Mouse (Mus musculus): ENCODE results near the gene Ccdc124. TPM values are rescaled to one million over a fixed set of nuclear protein-coding genes. Genes with fewer than 3 reads are reported as not detected.
"Not testable (repeated sequence)": the region's sequence is repeated elsewhere in the genome, so short reads cannot be mapped to it uniquely, and the experiment has no call there.

The Ccdc124 gene
- total RNA-seq, 2 experiments from 2014 or later: 46.6 to 47.7 TPM

DNA sequence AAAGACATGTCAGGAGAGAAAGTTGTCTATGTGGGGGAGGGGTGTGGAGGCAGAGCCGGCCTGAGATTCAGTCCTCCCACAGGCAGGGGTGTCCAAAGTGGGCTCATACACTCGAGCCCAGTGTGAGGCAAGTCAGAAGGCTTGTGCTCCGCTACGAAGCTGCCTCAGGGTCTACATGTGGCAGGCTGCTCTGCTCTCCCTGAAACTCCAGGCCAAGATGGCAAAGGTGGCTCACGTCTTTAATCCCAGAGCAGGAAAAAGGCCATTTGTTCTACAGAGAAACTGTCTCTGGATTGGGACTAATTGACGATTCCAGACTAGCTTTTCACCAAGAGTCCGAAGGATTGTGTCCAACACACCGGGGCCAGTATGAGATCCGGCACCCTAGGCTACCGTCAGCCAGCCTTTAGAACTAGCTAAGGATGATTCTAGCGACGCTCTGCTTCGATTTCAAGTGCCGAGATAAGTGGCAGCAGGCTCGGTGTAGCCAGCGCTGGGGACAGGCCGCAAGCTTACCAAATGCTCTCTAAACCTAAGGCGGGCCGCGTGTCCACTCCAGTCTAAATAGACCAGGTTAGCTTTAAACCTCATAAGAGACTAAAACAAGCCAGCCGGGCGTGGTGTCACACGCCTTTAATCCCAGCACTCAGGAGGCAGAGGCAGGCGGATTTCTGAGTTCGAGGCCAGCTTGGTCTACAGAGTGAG lies 22.7 kb upstream of the Ccdc124 start:
- no peak for DNase-seq (ENCODE audit: low spot score)
- intact Hi-C loops (cut with DNase I): loop anchor here (10.0 kb wide), 1 partner anchor 578 kb away; no protein-coding TSS in a partner anchor

DNA sequence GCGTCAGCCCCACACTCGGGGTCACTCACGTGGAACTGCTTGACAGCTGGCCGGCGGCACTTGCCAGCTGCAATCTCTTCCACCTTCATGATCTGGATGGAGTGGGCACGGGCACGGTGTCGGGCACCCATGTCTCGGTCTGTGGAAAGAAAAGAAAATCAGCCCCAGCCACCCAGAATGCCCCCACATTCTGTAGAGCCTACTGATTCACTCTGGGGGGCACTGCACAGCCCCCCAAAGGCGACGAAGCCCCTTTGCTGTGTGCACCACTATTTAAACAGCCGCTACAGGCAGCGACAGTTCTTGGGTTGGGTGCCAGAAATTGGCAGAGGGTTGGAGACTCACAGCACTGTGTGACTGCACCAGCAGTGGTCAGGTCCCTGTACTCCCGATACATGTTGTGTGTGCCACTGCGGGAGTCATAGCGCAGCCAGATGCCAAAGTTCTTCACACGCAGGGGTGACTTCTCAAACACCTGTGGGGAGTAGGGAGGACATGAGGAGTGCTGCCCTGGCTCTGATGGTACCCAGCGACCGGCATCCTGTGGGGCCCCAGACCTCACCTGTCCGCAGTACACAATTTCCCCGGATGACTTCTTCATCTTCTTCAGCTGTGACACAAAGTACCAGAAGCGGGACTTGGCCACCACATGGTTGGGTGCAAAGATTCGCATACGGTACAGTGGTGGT lies 22.0 kb upstream of the Ccdc124 start:
- intact Hi-C loops (cut with DNase I): loop anchor here (2.0 to 10.0 kb wide), 2 partner anchors 51 to 579 kb away; no protein-coding TSS in a partner anchor
- not testable (repeated sequence) for DNase-seq (ENCODE audit: low spot score)

DNA sequence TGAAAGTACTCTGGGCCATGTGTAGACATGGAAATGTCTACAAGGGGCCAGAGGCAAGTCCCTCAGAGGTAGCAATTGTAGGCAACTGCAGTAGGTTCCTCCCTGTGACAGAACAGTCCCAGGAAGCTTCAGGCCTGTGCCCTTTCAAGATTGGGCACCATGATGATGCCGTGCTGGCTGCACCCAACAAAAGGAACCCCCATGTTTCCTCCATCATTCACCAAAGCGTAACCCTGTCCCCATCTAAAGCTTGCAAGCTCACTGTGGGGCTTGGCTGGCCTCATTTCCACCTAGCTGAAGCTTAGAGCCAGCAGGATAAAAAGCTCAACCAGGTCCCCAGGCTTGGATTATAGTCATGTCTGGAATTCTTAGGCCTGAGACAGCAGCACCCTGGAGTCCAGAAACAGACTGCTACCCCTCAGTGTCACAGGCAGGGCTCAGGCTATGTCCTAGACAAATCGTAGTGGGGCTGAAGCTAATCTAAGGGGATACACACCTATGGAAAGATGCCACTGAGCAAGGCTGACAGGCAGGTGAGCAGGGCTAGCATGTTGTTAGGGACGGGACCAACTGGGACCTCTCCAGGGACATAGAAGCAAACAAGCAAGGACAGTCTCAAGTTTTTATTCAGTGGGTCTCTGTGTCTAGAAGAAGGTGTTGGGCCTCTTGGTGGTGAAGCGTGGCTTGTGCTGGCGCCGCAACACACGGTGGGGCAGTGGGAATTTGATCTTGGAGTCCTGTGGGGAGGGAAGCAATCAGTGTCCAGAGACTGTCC lies 21.2 kb upstream of the Ccdc124 start:
- DNase-seq (ENCODE audit: low spot score): no peak
- intact Hi-C loops (cut with DNase I): loop anchor here (2.0 to 10.0 kb wide), 2 partner anchors 50 to 580 kb away; no protein-coding TSS in a partner anchor

DNA sequence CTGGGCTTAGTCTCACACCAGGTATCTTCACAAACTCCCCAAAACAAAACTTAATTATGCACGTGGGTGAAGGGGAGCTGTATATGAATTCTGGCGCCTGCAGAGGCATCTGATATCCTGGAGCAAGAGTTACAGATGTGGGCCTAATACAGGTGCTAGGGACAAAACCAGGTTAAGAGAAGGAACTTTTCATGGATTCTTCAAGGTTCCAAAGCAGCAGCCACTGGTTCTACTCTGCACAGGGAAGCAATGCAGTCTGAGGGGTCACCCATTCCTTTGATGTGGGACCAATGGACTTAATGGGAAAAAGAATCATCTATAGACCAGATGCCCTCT lies 20.6 kb upstream of the Ccdc124 start:
- DNase-seq (ENCODE audit: low spot score): no peak
- intact Hi-C loops (cut with DNase I): loop anchor here (2.0 to 10.0 kb wide), 2 partner anchors 50 to 580 kb away; no protein-coding TSS in a partner anchor

DNA sequence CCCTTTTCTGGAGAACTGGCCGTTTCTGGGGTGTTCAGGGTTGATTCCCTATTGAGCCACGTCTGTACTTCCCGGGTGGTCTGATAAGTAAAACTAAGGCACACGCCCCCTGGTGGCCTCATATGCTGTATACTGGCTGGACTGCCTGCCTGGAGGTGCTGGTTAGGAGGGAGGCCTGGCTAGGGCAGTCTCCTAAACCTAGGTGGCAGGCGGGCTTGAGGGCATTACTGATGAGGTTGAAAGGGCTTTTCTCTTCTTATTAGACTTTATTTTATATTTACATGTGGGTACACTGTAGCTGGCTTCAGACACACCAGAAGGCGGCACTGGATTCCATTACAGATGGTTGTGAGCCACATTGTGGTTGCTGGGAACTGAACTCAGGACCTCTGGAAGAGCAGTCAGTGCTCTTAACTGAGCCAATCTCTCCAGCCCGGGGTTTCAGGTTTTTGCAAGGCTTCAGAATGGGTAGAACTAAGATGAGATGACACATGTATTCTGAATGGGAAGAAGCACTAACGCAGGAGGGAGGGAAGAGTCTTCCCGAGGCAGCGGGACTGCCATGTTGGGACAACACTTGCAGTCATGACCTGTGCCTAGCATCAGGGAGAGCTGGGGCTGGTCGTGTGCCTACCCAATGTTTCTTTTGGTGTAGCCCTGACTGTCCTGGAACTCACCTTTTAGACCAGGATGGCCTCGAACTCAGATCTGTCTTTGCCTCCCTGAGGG lies 20.1 kb upstream of the Ccdc124 start:
- intact Hi-C loops (cut with DNase I): loop anchor here (1.0 to 10.0 kb wide), 3 partner anchors 21 to 581 kb away; partner anchors contain the start of gene Ccdc124

DNA sequence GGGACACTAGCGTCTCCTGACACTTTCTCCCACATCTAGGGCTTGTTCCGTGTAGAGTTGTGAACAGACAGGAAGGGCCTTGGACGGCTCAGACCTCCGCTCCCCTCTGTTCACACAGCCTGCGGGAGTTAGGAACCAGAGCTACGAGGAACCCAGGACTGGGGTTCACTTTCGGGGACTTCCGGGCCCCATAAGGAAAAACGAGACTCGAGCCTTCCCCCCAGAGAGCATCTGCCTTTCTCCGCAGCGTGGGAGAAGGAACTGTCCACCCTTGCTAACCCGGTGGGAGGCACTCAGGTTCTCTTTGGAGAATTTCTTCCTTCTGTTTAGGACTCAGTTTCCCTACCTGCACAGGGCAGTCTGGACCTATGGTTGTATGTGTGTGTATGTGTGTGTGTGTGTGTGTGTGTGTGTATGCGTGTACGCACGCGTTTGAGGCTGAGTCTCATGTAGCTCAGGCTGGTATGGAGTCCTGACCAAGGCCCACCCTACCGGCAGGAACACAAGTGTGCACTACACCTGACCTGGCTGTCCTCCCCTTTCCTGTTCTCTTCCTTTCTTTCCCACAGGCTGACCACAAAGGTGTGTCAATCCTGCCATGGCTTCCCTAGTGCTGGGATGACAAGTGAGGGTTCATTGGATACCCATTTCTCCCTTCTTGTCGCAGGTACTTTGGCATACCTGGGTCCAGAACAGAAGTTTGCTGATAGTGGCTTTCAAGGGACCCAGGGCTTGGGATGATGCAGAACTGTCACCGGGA lies 19.3 kb upstream of the Ccdc124 start:
- intact Hi-C loops (cut with DNase I): loop anchor here (1.0 to 10.0 kb wide), 2 partner anchors 20 to 582 kb away; partner anchors contain the start of gene Ccdc124
- no peak for DNase-seq (ENCODE audit: low spot score)

More for the DNA sequence above, 20.1 kb upstream of the Ccdc124 start:
- no peak for DNase-seq (ENCODE audit: low spot score)

DNA sequence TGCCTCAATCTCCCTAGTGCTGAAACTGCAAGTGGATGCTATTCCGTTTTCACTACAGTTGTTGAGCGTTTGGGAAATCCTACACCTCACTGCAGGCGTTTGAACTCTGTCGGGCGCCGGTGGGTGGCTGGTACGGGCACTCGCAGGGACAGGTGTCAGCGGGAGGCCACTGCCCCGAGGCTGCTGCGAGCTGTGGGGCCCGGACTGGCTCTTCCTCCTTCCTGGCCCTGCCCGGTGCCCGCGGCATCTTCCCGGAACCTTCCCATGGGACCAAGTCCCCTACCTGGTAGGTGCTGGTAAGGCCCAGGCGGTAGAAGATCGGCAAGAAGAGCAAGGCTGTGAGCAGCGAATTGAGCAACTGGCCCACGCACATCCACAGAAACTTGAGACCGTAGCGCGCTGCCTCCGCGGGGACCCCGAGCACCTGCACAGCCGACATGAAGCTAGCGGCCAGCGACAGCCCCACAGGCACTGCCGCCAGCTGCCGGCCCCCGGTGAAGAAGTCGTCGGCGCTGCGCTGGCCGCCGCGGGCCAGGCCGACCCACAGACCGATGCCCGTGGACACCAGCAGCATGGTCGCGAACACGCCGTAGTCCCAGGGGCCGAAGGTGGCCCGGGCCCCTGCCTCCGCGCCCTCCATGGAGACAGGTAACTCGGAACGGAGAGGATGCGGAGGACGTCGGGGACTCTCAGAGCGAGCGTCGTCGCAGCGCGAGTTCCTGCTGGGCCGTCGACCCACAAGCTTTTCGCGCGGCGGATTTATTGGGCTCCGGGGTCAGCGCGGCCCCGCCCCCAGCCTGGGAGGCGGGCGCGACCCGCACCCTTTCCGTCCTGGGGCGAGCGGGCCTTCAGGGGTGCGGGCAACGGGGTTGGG lies 18.5 kb upstream of the Ccdc124 start, which contains the start of gene Slc5a5:
Gene Slc5a5 (minus strand): TSS at position 736 of the 874 bp plus-strand sequence.
- no peak for DNase-seq (ENCODE audit: low spot score)

DNA sequence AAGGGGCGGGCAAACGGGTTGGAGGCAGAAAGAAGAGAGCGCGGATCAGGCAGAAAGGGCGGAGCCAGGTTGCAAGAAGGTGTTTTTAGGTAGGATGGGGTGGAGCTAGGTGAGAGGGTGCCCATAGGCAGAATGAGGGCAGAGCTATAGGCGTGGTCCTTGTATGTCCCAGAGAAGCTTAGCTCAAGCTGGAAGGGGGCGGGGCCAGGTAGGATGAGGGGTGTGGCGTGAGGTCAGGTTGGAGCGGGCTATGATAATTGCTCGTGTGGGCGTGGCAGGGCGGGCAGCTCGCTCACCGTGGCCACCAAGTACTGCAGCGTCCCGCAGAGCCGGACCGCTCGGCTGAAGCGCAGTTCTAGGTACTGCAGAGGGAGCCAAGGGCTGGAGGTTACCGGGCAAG lies 17.6 kb upstream of the Ccdc124 start:
- intact Hi-C loops (cut with DNase I): loop anchor here (10.0 kb wide), 1 partner anchor 583 kb away; no protein-coding TSS in a partner anchor
- DNase-seq (ENCODE audit: low spot score): no peak

More for the DNA sequence above, 18.5 kb upstream of the Ccdc124 start, which contains the start of gene Slc5a5:
- intact Hi-C loops (cut with DNase I): loop anchor here (10.0 kb wide), 1 partner anchor 583 kb away; no protein-coding TSS in a partner anchor

DNA sequence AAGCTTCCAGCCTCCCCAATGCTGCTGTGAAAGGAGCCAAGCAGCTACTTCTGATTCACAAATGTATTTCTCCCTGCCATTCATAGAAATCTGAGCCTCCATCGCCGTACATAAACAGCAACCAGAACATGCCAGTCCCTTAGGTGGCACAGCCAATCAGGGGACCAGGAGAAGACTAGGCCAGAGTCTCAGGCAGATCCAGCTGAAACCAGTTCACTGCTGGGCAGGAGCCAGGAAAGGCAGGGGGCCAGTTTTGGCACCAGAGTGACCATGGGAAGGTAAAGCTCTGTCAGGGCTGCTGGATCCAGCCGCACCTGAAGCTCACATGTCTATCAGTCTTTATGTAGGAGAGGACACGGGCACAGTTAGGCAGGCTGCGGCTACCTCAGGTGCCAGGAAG lies 16.9 kb upstream of the Ccdc124 start:
- no peak for DNase-seq (ENCODE audit: low spot score)
- intact Hi-C loops (cut with DNase I): loop anchor here (10.0 kb wide), 1 partner anchor 584 kb away; no protein-coding TSS in a partner anchor

DNA sequence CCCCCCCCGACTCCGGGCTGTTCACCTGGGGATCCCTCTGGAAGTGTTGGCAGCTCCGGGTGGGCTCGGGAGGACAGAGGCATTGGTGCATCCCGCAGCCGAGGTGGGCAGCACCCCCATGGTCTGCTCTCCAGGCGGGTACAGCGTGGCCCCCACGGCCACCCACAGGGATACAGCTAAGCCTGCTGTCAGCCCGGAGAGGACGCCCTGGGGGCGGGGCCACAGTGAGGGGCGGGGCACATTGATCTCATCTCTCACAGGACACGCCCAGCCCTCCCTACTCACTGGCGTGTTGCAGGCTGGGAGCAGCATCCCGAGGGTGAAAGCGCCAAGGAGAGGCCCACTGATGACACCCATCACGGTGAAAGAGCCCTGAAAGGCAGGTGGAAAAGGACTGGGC lies 13.9 kb upstream of the Ccdc124 start:
- no peak for DNase-seq (ENCODE audit: low spot score)
- intact Hi-C loops (cut with DNase I): no loop called here

DNA sequence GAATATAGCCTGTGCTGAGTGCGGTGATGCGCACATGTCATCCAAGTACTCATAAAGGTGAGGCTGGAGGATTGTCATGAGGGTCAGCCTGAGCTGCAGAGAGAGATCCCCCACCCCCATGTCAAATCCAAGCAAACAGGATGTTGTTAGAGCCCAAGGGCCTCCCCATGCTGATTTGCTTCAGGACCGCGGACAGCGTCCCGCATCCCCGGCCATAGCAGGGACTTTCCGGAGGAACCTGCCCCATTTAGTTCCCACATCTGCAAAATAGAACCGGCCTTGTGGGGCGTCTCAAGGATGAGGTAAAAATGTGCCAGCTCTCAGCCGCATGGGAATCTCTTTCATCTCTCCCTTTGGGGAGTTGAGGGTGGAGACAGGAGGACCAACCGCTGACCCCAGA lies 11.9 kb upstream of the Ccdc124 start:
- intact Hi-C loops (cut with DNase I): no loop called here
- DNase-seq (ENCODE audit: low spot score): no peak

DNA sequence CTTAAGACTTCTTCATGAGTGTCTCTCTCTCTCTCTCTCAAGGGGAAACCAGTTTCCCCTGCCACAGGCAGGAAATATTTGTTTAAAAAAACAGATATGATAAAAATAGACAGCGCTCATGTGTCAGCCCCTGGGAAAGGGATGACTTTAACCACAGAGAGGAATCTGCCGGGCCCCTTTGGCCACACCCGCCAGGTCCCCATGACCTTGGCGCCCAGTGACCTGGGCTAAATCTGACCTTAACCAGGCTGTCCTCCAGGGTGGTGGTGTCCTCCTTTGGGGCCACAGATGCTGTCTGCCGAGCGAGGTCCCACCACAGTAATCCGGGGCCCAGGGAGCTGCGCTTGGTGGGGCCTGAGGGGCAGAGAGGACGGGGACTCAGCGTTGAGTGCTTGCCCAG lies 10.9 kb upstream of the Ccdc124 start:
- intact Hi-C loops (cut with DNase I): no loop called here
- no peak for DNase-seq (ENCODE audit: low spot score)

DNA sequence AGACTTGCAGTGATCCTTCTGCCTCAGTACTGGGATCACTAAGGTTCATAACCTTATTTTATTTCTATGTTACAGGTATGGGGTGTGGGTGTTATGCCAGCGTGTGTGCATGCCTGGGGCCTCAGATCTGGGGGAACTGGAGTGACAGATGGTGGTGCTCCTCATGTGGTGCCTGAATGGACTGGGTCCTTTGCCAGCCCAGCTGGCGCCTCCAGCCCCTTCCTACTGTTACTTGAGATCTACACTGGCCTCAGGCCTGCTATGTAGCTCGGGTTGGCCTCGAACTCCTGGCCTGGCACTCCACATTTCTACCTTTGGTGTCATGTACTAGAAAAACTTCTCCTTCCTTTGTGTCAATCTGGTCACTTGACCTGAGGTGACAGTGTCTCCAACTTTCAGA lies 10.5 kb upstream of the Ccdc124 start:
- intact Hi-C loops (cut with DNase I): no loop called here
- DNase-seq (ENCODE audit: low spot score): no peak

DNA sequence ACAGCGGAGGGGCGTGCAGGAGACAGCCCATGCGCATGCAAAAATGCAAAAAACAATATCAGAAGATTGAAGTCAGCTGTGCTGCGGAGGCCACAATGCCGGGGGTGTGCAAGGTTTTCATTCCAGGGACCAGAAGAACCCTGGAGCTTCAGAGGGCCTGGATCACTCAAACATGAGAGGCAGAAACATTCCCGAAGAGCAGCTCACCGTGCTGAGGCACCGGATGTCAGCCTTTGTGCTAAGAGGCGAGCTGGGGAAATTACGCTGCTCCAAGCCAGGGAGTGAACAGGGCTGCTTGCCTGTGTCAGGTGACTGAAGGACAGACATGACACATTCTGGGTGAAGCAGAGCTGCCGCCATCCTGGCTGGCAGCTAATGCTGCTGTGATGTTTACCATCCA lies 6.8 kb upstream of the Ccdc124 start:
- intact Hi-C loops (cut with DNase I): no loop called here
- DNase-seq (ENCODE audit: low spot score): no peak

DNA sequence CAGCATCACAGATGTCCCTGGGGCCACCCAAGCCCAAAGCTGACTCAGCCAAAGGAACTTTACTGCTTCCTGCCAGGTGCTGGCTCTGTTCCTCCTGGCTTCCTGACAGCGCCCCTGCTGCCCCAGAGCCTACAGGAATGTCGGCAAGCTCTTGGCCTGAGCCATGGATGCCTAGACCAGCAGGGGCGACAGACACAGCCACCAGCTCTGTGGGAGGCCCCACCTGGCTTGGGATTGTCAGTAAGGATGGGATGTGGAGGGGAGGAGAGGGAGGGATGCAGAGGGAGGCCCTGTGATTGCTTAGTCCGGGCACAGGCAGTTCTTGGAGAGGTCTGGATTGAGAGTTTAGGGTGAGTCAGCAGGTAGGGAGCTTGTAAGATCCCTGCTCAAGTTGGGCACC lies 6.4 kb upstream of the Ccdc124 start:
- DNase-seq (ENCODE audit: low spot score): no peak
- intact Hi-C loops (cut with DNase I): no loop called here

DNA sequence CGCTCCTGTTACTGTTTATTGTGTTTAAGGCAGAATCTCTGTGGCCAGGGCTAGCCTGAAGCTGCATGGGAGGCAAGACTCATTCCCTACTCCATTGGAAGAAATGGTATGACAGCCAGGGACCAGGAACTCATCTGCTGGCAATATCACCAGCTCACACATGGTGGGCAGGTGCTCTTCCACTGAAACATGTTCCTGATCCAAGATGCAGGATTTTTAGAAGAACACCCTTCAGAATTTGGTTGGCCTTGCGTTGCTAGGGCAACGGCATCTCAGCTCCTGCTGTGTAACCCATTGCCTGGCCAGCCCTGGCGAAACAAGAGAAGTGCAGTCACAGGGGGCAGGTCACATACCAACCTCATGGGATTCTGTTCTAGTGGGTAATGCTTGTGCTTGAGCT lies 5.8 kb upstream of the Ccdc124 start:
- no peak for DNase-seq (ENCODE audit: low spot score)

DNA sequence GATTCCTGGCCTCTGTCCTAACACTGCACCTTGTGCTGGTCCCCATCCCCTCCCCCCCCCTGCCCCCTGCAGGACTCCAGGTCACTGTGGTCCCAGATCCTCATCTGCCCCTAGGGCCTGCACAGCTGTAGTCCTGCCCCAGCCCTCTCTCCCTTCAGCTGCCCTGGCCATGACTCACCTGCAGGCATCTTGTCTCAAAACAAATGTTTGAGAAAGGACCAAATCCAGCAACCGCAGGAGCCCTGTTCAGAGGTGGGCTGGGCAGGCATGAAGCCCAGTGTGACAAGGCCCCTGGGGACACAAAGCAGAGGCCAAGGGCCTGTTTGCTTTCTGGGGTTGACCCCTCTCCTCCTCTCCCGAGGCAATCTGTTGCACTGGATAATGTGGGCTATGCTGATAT lies 4.4 kb upstream of the Ccdc124 start:
- DNase-seq (ENCODE audit: low spot score): no peak
- intact Hi-C loops (cut with DNase I): no loop called here

More for the DNA sequence above, 5.8 kb upstream of the Ccdc124 start:
- intact Hi-C loops (cut with DNase I): no loop called here

DNA sequence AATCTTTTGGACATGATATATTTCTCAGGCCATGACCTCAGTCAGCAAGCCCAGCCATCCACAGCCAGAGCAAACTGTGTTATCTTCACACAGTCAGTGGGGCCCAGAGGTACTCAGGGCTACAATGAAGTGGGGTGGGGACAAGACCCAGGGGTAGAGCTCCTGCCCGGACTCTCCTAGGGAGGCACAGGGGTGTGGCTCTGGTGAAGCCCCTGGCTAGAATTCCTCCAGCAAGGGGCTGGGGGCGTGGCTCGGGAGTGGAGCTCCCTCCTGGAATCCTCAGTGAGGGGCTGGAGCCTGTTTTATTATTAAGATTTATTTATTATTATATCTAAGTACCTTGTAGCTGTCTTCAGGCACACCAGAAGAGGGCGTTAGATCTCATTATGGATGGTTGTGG lies 2.6 kb upstream of the Ccdc124 start:
- intact Hi-C loops (cut with DNase I): no loop called here
- no peak for DNase-seq (ENCODE audit: low spot score)

All from heart, postnatal 25 days (tissue).